ENCODE assay signal across 30 mouse cellular contexts in genomic region chr14:28918871-28919270, GRCm38 (mm10).
DNase-seq lines count a peak whose midpoint lies in the region; ATAC-seq and TF ChIP-seq lines count a peak whose summit lies in the region.
"Had no signal": no experiment of that assay in that cellular context is flagged by ENCODE, and none has a peak within 500 bp of the region (broad histone marks: within the 10 kb centered on the region; RNA-seq: fewer than 3 reads in every experiment).

No protein-coding gene starts in this region.

- 57% methylated on average over 5 of the region's 5 CpGs for WGBS in forebrain, embryonic 16.5 days
- WGBS in forebrain, embryonic 15.5 days = 75% methylated on average over 5 of the region's 5 CpGs

- no peak overlapping the region for H3K9ac ChIP-seq in forebrain, embryonic 16.5 days (replicated peaks; ENCODE audit: low read depth, low read length)
- no peak overlapping the region for H3K9ac ChIP-seq in forebrain, embryonic 15.5 days (replicated peaks)
- H3K9ac ChIP-seq: forebrain, embryonic 12.5 days; heart, embryonic 15.5 days; kidney, embryonic 15.5 days; limb, embryonic 12.5 days; liver, embryonic 15.5 days; lung, embryonic 14.5 days; midbrain, embryonic 15.5 days; neural tube, embryonic 15.5 days; stomach, embryonic 15.5 days had no signal

- H3K36me3 ChIP-seq in forebrain, embryonic 16.5 days (ENCODE audit: control insufficient read depth, insufficient read depth) = no peaks in the 10 kb centered on the region
- H3K36me3 ChIP-seq in forebrain, embryonic 15.5 days = no peaks in the 10 kb centered on the region
- H3K36me3 ChIP-seq: forebrain, embryonic 12.5 days; heart, embryonic 10.5 days; heart, embryonic 15.5 days; kidney, embryonic 15.5 days; limb, embryonic 12.5 days; liver, embryonic 15.5 days; midbrain, embryonic 10.5 days; midbrain, embryonic 15.5 days; neural tube, embryonic 15.5 days; stomach, embryonic 15.5 days had no signal

- peak; percentile 28; the same call in 1 of the 2 replicates for ATAC-seq in forebrain, embryonic 16.5 days
- ATAC-seq in forebrain, embryonic 15.5 days (replicated peaks) = no peak
- ATAC-seq: hindbrain, embryonic 16.5 days; midbrain, embryonic 15.5 days; Patski had no signal

- H3K9me3 ChIP-seq in forebrain, embryonic 16.5 days (ENCODE audit: control insufficient read depth, low read length) = no peaks in the 10 kb centered on the region
- no peaks in the 10 kb centered on the region for H3K9me3 ChIP-seq in forebrain, embryonic 15.5 days
- H3K9me3 ChIP-seq: forebrain, embryonic 12.5 days; heart, embryonic 10.5 days; heart, embryonic 15.5 days; kidney, embryonic 15.5 days; limb, embryonic 12.5 days; liver, embryonic 15.5 days; midbrain, embryonic 10.5 days; midbrain, embryonic 15.5 days; neural tube, embryonic 15.5 days; stomach, embryonic 15.5 days had no signal

- H3K4me1 ChIP-seq in forebrain, embryonic 16.5 days (replicated peaks; ENCODE audit: control insufficient read depth, insufficient read depth, low read length) = no peaks in the 10 kb centered on the region
- 0 out of 2 replicates have a peak, but pooled peaks cover 3% of the 10 kb centered on the region for H3K4me1 ChIP-seq in forebrain, embryonic 15.5 days
- H3K4me1 ChIP-seq: kidney, embryonic 15.5 days; liver, embryonic 15.5 days; midbrain, embryonic 15.5 days; neural tube, embryonic 15.5 days; stomach, embryonic 15.5 days had no signal

- no peak overlapping the region for H3K4me3 ChIP-seq in forebrain, embryonic 16.5 days (replicated peaks; ENCODE audit: low read length)
- H3K4me3 ChIP-seq in forebrain, embryonic 15.5 days = no peak overlapping the region
- no peak overlapping the region for H3K4me3 ChIP-seq in layer of hippocampus, adult 2 months
- H3K4me3 ChIP-seq: erythroblast, embryonic 14.5 days; forebrain, embryonic 12.5 days; heart, embryonic 10.5 days; heart, embryonic 15.5 days; kidney, embryonic 15.5 days; limb, embryonic 12.5 days; liver, embryonic 15.5 days; midbrain, embryonic 10.5 days; midbrain, embryonic 15.5 days; neural tube, embryonic 15.5 days; stomach, embryonic 15.5 days had no signal

- peak; percentile 65 for DNase-seq in brain, adult 2 months (ENCODE audit: low read depth, low spot score)
- DNase-seq in layer of hippocampus, adult 2 months (ENCODE audit: low spot score in 2 of 2) = peak; percentile 23 to 55
- peak; percentile 23 to 38 for DNase-seq in layer of hippocampus, postnatal 36 days
- no peak for DNase-seq in ovary, adult 18-20 months (ENCODE audit: low spot score)
- DNase-seq in adrenal gland, adult 8-10 months = no peak
- DNase-seq: adrenal gland, postnatal 36 days; cerebellum, adult 11 months; cerebellum, adult 9-11 months; gastrocnemius, postnatal 14 days; kidney, adult 18-20 months; kidney, postnatal 25 days; lung, embryonic 14.5 days; lung, postnatal 14 days; right cerebral cortex, postnatal 25 days; thymus, postnatal 14 days had no signal

- no peaks in the 10 kb centered on the region for H3K27me3 ChIP-seq in forebrain, embryonic 16.5 days (replicated peaks; ENCODE audit: control insufficient read depth, insufficient read depth, low read length)
- H3K27me3 ChIP-seq in forebrain, embryonic 15.5 days = no peaks in the 10 kb centered on the region
- H3K27me3 ChIP-seq: forebrain, embryonic 12.5 days; kidney, embryonic 15.5 days; limb, embryonic 12.5 days; liver, embryonic 15.5 days; midbrain, embryonic 15.5 days; neural tube, embryonic 15.5 days; stomach, embryonic 15.5 days had no signal

- H3K4me2 ChIP-seq in forebrain, embryonic 16.5 days (ENCODE audit: low read length) = no peak overlapping the region
- H3K4me2 ChIP-seq in forebrain, embryonic 15.5 days (replicated peaks) = no peak overlapping the region
- H3K4me2 ChIP-seq: forebrain, embryonic 12.5 days; heart, embryonic 15.5 days; kidney, embryonic 15.5 days; limb, embryonic 12.5 days; liver, embryonic 15.5 days; lung, embryonic 14.5 days; midbrain, embryonic 15.5 days; neural tube, embryonic 15.5 days; stomach, embryonic 15.5 days had no signal

- H3K27ac ChIP-seq in forebrain, embryonic 16.5 days (ENCODE audit: low read length) = 0 out of 2 replicates have a peak overlapping the region, but pooled peaks have one; percentile 8
- no peak overlapping the region; the same call in 1 of the 2 replicates for H3K27ac ChIP-seq in forebrain, embryonic 15.5 days (replicated peaks)
- H3K27ac ChIP-seq in layer of hippocampus, adult 2 months = peak overlapping the region; percentile 89
- H3K27ac ChIP-seq: forebrain, embryonic 12.5 days; heart, embryonic 10.5 days; heart, embryonic 15.5 days; kidney, embryonic 15.5 days; limb, embryonic 12.5 days; liver, embryonic 15.5 days; midbrain, embryonic 10.5 days; midbrain, embryonic 15.5 days; neural tube, embryonic 15.5 days; stomach, embryonic 15.5 days had no signal

- no peak for TF ChIP-seq CTCF in layer of hippocampus, adult 2 months (conservative IDR thresholded peaks at IDR 0.05)

Comparison
In these comparisons a context has a peak if more than half of its experiments do, and no peak if none do; other contexts are left out.
1. DNase-seq: peak in brain, adult 2 months (single experiment), layer of hippocampus, adult 2 months (2 of 2) and layer of hippocampus, postnatal 36 days (2 of 2); none in ovary, adult 18-20 months (single experiment) and adrenal gland, adult 8-10 months (single experiment).